Mouse (Mus musculus): ENCODE data around the gene Ap2a2. TPM values are rescaled to one million over a fixed set of nuclear protein-coding genes. Genes with fewer than 3 reads are reported as not detected.

The Ap2a2 gene
- total and polyA plus RNA-seq, 2 experiments from 2014 or later, result 30.6 to 63.3 TPM

DNA sequence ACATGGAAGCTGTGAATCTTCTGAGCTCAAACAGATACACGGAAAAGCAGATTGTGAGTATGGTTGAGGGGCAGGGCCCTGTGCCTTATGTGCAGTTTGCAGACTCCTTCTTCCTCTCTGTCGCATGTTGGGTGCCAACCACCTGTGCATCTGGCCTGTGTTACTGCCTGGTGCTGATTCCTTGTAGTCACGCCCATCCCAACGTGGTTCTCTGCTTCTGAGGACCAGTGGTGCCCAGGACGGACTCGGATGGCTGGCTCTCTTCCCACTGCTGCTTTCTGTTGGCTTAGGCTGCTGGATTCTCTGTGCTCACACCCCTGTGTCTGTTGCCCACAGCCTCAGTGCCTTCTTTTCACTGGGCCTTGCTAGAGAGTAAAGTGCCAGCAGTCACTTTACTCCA is 35.6 kb downstream of the Ap2a2 start:
- Histone ChIP-seq H3K4me2 (ENCODE audit: low read depth, low read length) (no peak overlapping the region), H3K4me3 (ENCODE audit: low read depth, low read length) (no peak overlapping the region), H3K27ac (ENCODE audit: low read depth) (no peak overlapping the region), H3K27me3 (ENCODE audit: control insufficient read depth, insufficient read depth, low read length) (no peaks in the 10 kb centered on the region), H3K9me3 (replicated peaks; ENCODE audit: control insufficient read depth, low read length) (no peaks in the 10 kb centered on the region), H3K4me1 (ENCODE audit: control insufficient read depth, insufficient read depth) (0 out of 2 replicates have a peak, but pooled peaks cover under 1% of the 10 kb centered on the region), H3K9ac (replicated peaks; ENCODE audit: low read depth, low read length) (no peak overlapping the region), H3K36me3 (replicated peaks; ENCODE audit: control insufficient read depth, insufficient read depth, low read length) (peaks cover 47% of the 10 kb centered on the region)
- WGBS, result 88% methylated on average over 6 of the region's 6 CpGs
- TF ChIP-seq CTCF (IDR thresholded peaks at IDR 0.05; ENCODE audit: low read depth), result no peak
- no peak for TF ChIP-seq EP300 (IDR thresholded peaks at IDR 0.05; ENCODE audit: low read depth)
- no peak for DNase-seq (ENCODE audit: low spot score)
- no peak for ATAC-seq (ENCODE audit: insufficient read depth, low read depth)

DNA sequence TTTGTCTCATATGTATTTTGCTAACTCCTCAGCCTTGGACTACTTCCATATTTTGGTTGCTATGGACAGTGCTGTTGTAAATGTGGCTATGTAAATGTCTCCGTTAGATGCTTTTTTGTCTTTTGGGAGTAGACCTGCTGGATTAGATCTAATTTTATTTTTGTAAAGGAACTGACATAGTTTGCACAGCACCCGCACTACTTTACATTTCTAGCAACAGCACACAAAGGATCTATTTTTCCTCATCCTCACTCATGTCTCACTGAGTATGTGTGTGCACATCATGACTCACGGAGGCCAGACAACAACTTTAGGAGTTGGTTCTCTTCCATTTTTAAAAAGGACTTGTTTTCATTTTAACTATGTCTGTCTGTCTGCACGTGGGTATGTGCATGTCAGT is 45.7 kb downstream of the Ap2a2 start:
- no peak overlapping the region for H3K9ac ChIP-seq (replicated peaks; ENCODE audit: low read depth, low read length)
- no peaks in the 10 kb centered on the region for H3K27me3 ChIP-seq (ENCODE audit: control insufficient read depth, insufficient read depth, low read length)
- H3K27ac ChIP-seq (ENCODE audit: low read depth), result no peak overlapping the region
- H3K9me3 ChIP-seq (replicated peaks; ENCODE audit: control insufficient read depth, low read length), result no peaks in the 10 kb centered on the region
- DNase-seq (ENCODE audit: low spot score) (no peak), ATAC-seq (ENCODE audit: insufficient read depth, low read depth) (no peak)
- WGBS, result 84% methylated on average over 4 of the region's 4 CpGs
- no peak for TF ChIP-seq CTCF (IDR thresholded peaks at IDR 0.05; ENCODE audit: low read depth)
- TF ChIP-seq EP300 (IDR thresholded peaks at IDR 0.05; ENCODE audit: low read depth), result no peak
- no peak overlapping the region for H3K4me2 ChIP-seq (ENCODE audit: low read depth, low read length)
- H3K4me3 ChIP-seq (ENCODE audit: low read depth, low read length), result no peak overlapping the region
- H3K36me3 ChIP-seq (replicated peaks; ENCODE audit: control insufficient read depth, insufficient read depth, low read length), result peaks cover 70% of the 10 kb centered on the region
- H3K4me1 ChIP-seq (ENCODE audit: control insufficient read depth, insufficient read depth), result peaks cover 16% of the 10 kb centered on the region

DNA sequence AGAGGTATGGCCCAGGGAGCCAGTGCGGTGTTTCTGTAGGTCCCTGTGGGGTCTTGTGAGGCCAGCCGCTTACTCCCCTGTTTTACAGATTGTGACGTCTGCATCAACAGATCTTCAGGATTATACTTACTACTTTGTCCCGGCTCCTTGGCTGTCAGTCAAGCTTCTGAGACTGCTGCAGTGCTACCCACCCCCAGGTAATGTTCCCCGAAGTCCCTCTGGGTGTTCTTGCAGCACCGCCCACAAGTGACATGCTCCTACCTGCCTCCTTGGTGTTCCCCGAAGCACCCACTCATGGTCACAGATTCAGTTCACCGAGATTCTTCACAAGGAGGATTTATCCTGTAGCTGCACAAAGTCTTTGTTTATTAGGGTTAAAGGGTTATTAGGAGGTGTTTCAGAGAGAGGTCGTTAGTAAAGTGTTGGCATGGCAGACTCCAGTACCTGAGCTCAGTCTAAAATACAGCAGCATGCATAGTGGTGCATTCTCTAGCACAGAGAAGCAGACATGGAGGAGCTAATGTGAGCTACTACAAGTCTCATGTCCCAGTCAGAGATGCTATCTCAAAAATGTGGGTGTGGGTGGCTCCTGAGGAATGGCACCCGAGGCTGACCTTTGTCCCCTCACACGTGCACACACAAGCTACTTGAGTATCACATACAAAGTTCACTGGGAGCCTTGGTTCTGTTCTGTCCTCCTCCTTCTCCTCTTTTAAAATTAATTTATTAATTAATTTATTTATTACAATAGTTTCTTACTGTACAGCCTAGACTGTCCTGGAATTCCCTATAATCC is 47.9 kb downstream of the Ap2a2 start:
- no peaks in the 10 kb centered on the region for H3K27me3 ChIP-seq (ENCODE audit: control insufficient read depth, insufficient read depth, low read length)
- TF ChIP-seq CTCF (IDR thresholded peaks at IDR 0.05; ENCODE audit: low read depth) (no peak), EP300 (IDR thresholded peaks at IDR 0.05; ENCODE audit: low read depth) (no peak)
- peaks cover 68% of the 10 kb centered on the region for H3K36me3 ChIP-seq (replicated peaks; ENCODE audit: control insufficient read depth, insufficient read depth, low read length)
- ATAC-seq (ENCODE audit: insufficient read depth, low read depth), result no peak
- no peak for DNase-seq (ENCODE audit: low spot score)
- H3K27ac ChIP-seq (ENCODE audit: low read depth), result no peak overlapping the region
- H3K4me2 ChIP-seq (ENCODE audit: low read depth, low read length), result no peak overlapping the region
- no peak overlapping the region for H3K4me3 ChIP-seq (ENCODE audit: low read depth, low read length)
- H3K9me3 ChIP-seq (replicated peaks; ENCODE audit: control insufficient read depth, low read length), result no peaks in the 10 kb centered on the region
- H3K9ac ChIP-seq (replicated peaks; ENCODE audit: low read depth, low read length), result no peak overlapping the region
- peaks cover 16% of the 10 kb centered on the region for H3K4me1 ChIP-seq (ENCODE audit: control insufficient read depth, insufficient read depth)
- WGBS, result 84% methylated on average over 11 of the region's 11 CpGs

DNA sequence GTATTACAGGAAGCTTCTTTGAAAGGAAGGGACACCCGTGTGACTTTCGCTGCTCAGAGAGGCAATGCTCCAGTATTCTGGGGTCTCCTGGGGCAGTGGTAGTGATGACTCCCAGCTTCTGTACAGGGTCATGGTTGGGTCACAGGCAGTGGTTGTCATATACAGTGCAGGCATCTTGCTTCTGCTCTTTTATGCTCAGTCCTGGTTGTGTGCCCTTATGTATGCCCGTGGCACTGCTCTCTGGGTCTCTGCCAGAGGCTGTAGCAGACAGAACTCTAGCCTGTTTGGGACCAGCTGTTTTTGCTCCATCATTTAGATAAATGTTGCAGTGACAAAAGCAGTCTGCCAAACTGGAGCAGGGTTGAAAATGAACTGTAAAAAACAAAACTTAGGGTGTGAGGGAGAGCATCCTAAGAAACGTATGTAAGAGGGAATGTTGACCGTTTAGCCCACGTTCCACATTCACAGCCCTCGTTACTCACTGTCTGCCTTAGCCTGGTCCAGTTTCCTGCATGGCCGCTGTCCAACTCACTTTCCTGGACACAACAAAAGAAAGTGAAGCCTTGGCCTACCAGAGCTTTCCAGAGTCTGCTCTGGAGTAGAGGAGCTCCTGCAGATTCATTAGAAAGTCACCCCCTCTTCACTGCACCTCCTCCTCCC is 49.9 kb downstream of the Ap2a2 start:
- Histone ChIP-seq H3K9me3 (replicated peaks; ENCODE audit: control insufficient read depth, low read length) (no peaks in the 10 kb centered on the region), H3K36me3 (replicated peaks; ENCODE audit: control insufficient read depth, insufficient read depth, low read length) (peaks cover 72% of the 10 kb centered on the region), H3K4me2 (ENCODE audit: low read depth, low read length) (no peak overlapping the region), H3K27me3 (ENCODE audit: control insufficient read depth, insufficient read depth, low read length) (no peaks in the 10 kb centered on the region), H3K9ac (replicated peaks; ENCODE audit: low read depth, low read length) (no peak overlapping the region), H3K4me1 (ENCODE audit: control insufficient read depth, insufficient read depth) (peaks cover 16% of the 10 kb centered on the region), H3K27ac (ENCODE audit: low read depth) (peak overlapping the region; percentile 71), H3K4me3 (ENCODE audit: low read depth, low read length) (no peak overlapping the region)
- 43% methylated on average over 8 of the region's 8 CpGs for WGBS
- ATAC-seq (ENCODE audit: insufficient read depth, low read depth), result peak; percentile 44
- peak; percentile 44 for DNase-seq (ENCODE audit: low spot score)
- no peak for TF ChIP-seq CTCF (IDR thresholded peaks at IDR 0.05; ENCODE audit: low read depth)
- no peak for TF ChIP-seq EP300 (IDR thresholded peaks at IDR 0.05; ENCODE audit: low read depth)

DNA sequence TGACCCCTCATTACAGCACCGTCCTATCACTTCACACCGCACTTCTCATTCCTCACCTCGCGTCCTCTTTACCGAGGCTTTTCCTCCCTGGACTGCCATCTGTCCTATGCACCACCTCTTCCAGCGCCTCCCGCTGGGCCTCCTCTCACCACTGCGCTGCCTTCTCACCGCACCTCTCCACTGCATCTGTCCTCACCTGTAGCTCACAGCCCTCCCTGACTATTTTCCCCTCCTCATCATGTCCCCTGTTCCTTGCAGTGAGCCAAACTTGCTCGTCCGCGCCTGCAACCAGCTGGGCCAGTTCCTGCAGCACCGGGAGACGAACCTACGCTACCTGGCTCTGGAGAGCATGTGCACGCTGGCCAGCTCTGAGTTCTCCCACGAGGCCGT is 50.4 kb downstream of the Ap2a2 start:
- ATAC-seq (ENCODE audit: insufficient read depth, low read depth) (no peak), DNase-seq (ENCODE audit: low spot score) (no peak)
- 62% methylated on average over 18 of the region's 18 CpGs for WGBS
- no peak overlapping the region for H3K4me2 ChIP-seq (ENCODE audit: low read depth, low read length)
- TF ChIP-seq CTCF (IDR thresholded peaks at IDR 0.05; ENCODE audit: low read depth) (no peak), EP300 (IDR thresholded peaks at IDR 0.05; ENCODE audit: low read depth) (no peak)
- peaks cover 74% of the 10 kb centered on the region for H3K36me3 ChIP-seq (replicated peaks; ENCODE audit: control insufficient read depth, insufficient read depth, low read length)
- no peaks in the 10 kb centered on the region for H3K27me3 ChIP-seq (ENCODE audit: control insufficient read depth, insufficient read depth, low read length)
- H3K9me3 ChIP-seq (replicated peaks; ENCODE audit: control insufficient read depth, low read length), result no peaks in the 10 kb centered on the region
- H3K4me1 ChIP-seq (ENCODE audit: control insufficient read depth, insufficient read depth), result peaks cover 16% of the 10 kb centered on the region
- peak overlapping the region; percentile 71 for H3K27ac ChIP-seq (ENCODE audit: low read depth)
- peak overlapping the region; percentile 17; the same call in 1 of the 2 replicates for H3K9ac ChIP-seq (replicated peaks; ENCODE audit: low read depth, low read length)
- no peak overlapping the region for H3K4me3 ChIP-seq (ENCODE audit: low read depth, low read length)

All from heart, postnatal 0 days (tissue).